Mouse (Mus musculus) heart, embryonic 14.5 days (tissue): ENCODE data around the gene Erf. TPM values are rescaled to one million over a fixed set of nuclear protein-coding genes. Genes with fewer than 3 reads are reported as not detected.
A peak's percentile ranks its signal among the peaks of the same experiment; 100 is the strongest.

Source experiments
- ATAC-seq: fragments of 200-750 bp; cut with Nextera tagmentation; 2 replicates; pipeline ENCODE4 v1.8.0; 2017; ENCODE audit warnings: low read depth, moderate TSS enrichment; ENCODE audit not compliant: insufficient number of reproducible peaks, insufficient read depth, low FRiP score
- H3K27ac ChIP-seq, 2 experiments: fragments of 200-500 bp in 1 of 2; fragments of 300-500 bp in 1 of 2; sonication (generic) in 1 of 2; replicated peaks in 1 of 2; 2 replicates each; pipeline ENCODE4 v1.5.1; 2012 to 2014; ENCODE audit warnings: low read depth in 2 of 2, low read length in 2 of 2, control low read depth in 1 of 2, mild to moderate bottlenecking in 1 of 2, mixed read lengths in 1 of 2; ENCODE audit not compliant: control insufficient read depth in 1 of 2, insufficient read depth in 1 of 2
- H3K27me3 ChIP-seq: fragments of 300-500 bp; sonication (generic); 2 replicates; pipeline ENCODE4 v1.6.1; 2014; ENCODE audit warnings: mild to moderate bottlenecking, low read length, control low read depth; ENCODE audit not compliant: control insufficient read depth, insufficient read depth
- H3K36me3 ChIP-seq: fragments of 300-500 bp; sonication (generic); 2 replicates; pipeline ENCODE4 v1.6.1; 2014; ENCODE audit warnings: mild to moderate bottlenecking, control low read depth, low read length, mixed read lengths; ENCODE audit not compliant: control insufficient read depth, insufficient read depth
- H3K4me1 ChIP-seq, 2 experiments: fragments of 200-500 bp in 1 of 2; fragments of 300-500 bp in 1 of 2; sonication (generic) in 1 of 2; 2 replicates each; pipeline ENCODE4 v1.6.1; 2012 to 2014; ENCODE audit warnings: low read length in 2 of 2, control low read depth in 1 of 2, mixed read lengths in 1 of 2; ENCODE audit not compliant: control insufficient read depth in 2 of 2, insufficient read depth in 2 of 2
- H3K4me2 ChIP-seq: fragments of 300-500 bp; sonication (generic); 2 replicates; pipeline ENCODE4 v1.6.1; 2014; ENCODE audit warnings: mild to moderate bottlenecking, low read length
- H3K4me3 ChIP-seq, 2 experiments: fragments of 200-500 bp in 1 of 2; fragments of 300-500 bp in 1 of 2; sonication (generic) in 1 of 2; 2 replicates each; pipeline ENCODE4 v1.5.1; 2012 to 2014; ENCODE audit warnings: low read length in 2 of 2, mild to moderate bottlenecking in 2 of 2, control low read depth in 1 of 2, low read depth in 1 of 2, moderate library complexity in 1 of 2; ENCODE audit not compliant: control insufficient read depth in 1 of 2, insufficient read depth in 1 of 2
- H3K9ac ChIP-seq: fragments of 300-500 bp; sonication (generic); 2 replicates; pipeline ENCODE4 v1.6.1; 2014; ENCODE audit warnings: mild to moderate bottlenecking, low read length
- H3K9me3 ChIP-seq: fragments of 300-500 bp; sonication (generic); 2 replicates; pipeline ENCODE4 v1.6.1; 2016; ENCODE audit warnings: low read length, control low read depth; ENCODE audit not compliant: control insufficient read depth
- WGBS: fragments of 180-500 bp; shearing (Covaris S2); extraction: QIAGEN DNeasy Blood & Tissue Kit; methylation state at CpG from one replicate; pipeline ENCODE4 v1.1.7; 2014; 5-methylcytosine and 5-hydroxymethylcytosine counted together
- polyA plus RNA-seq: library from polyadenylated mRNA; unstranded; fragments of >200 nt; fragmentation: Nextera tagmentation; extraction: Ambion mirVana; gene quantifications from 2 replicates; pipeline ENCODE4 v1.2.1, GENCODE M21; 2014

The Erf gene
- polyA plus RNA-seq, 1 experiment from 2014 or later, result 17.4 TPM

DNA sequence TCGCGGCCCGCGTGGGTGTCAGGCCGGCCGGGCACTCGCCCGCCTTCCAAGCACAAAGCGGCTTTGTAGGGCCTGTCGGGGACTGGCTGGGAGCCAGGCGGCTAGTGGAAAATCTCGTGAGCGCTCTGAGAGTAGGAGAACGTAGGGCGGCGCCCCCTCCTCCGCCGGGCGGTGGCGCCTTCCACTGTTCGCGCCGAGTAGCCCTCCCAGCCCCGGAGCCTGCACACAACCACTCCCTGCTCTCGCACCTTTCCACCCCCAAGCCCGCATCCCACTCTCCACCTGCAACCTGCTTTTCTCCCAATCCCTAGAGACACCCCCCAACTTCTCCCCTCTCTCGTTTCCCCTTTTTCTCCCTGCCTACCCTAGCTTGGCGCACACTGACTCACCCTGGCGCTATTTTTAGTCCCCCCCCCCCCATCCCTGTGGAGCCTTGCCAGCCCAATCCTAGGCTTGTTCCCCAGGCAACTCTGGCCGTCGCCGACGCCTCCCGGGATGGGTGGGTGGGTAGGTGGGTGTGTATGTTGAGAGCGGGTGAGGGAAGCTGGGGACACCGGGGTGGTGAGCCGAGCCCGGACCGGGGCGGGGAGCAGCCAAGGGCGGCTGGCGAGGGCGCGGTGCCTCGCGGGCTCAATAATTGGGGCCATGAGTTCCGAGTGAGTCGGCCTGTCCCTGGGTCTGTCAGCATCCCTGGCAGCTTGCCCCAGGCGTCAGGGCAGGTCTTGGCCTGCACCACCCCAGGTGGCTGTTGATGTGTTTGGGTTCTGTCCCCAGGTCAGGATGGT is 28.7 kb upstream of the Erf start:
- Histone ChIP-seq H3K4me1 (peaks cover 46 to 66% of the 10 kb centered on the region in 2 experiments), H3K27ac (peak overlapping the region; percentile 99), H3K36me3 (peaks cover 7% of the 10 kb centered on the region), H3K4me3 (peak overlapping the region; percentile 72 to 84), H3K9me3 (no peaks in the 10 kb centered on the region), H3K9ac (peak overlapping the region; percentile 80), H3K27me3 (no peaks in the 10 kb centered on the region), H3K4me2 (peak overlapping the region; percentile 90)
- under 1% methylated on average over 47 of the region's 49 CpGs for WGBS
- ATAC-seq, result peak; percentile 33

GRCm38 (mm10) chr7:25278341-25279075 is 27.9 kb upstream of the Erf start:
- Histone ChIP-seq H3K4me2 (peak overlapping the region; percentile 90), H3K4me1 (peaks cover 43 to 66% of the 10 kb centered on the region in 2 experiments)
- 1% methylated on average over 51 of the region's 60 CpGs for WGBS

DNA sequence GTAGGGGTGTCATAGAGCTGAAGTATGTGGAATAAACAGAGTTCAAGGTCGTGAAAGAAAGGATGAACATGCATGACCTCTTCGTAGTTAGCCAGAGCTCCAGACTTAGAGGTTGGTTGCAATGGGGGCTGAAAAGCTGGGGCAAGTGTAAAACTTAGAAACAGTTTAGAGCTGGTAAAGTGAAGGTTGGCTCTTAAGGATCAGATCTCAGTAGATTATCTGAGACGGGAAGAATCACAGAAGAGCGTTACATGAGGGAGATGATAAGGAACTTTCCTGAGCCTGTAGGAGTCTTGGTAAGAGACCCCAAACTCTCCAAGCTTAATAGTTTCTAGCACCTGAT is 27.4 kb upstream of the Erf start:
- ATAC-seq, result no peak
- 8% methylated on average over 4 of the region's 4 CpGs for WGBS
- Histone ChIP-seq H3K4me2 (peak overlapping the region; percentile 90), H3K36me3 (peaks cover 20% of the 10 kb centered on the region), H3K27ac (peak overlapping the region; percentile 82 to 99), H3K27me3 (no peaks in the 10 kb centered on the region), H3K9ac (peak overlapping the region; percentile 80), H3K4me3 (peak overlapping the region; percentile 20 to 84; a peak in 3 of 4 replicates), H3K9me3 (no peaks in the 10 kb centered on the region), H3K4me1 (peaks cover 43 to 62% of the 10 kb centered on the region in 2 experiments)

More at GRCm38 (mm10) chr7:25278341-25279075, 27.9 kb upstream of the Erf start:
- Histone ChIP-seq H3K9me3 (no peaks in the 10 kb centered on the region), H3K9ac (peak overlapping the region; percentile 80), H3K4me3 (peak overlapping the region; percentile 72 to 84), H3K27me3 (no peaks in the 10 kb centered on the region), H3K36me3 (peaks cover 15% of the 10 kb centered on the region), H3K27ac (peak overlapping the region; percentile 99)
- peak; percentile 34 for ATAC-seq

DNA sequence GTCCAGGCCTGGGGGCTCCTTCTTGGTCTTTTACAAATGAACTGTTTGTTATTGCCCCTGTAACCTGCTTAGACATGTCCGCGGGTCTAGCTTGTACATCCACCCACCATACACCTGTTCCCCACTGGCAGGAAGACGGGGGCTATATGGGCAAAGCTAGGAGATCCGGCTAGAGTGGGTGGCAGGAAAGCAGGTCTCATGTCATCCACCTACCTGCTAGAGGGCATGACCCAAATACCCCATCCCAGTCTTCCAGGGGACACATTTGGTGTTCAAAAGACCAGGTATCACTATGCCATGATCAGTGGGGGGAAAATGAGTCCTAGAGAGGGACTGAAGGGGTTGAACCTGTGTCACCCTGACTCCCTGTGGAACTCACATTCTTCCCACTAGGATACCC is 26.8 kb upstream of the Erf start:
- peak overlapping the region; percentile 90 for H3K4me2 ChIP-seq
- peaks cover 43 to 62% of the 10 kb centered on the region in 2 experiments for H3K4me1 ChIP-seq
- H3K9me3 ChIP-seq, result no peaks in the 10 kb centered on the region
- H3K27me3 ChIP-seq, result no peaks in the 10 kb centered on the region
- peak overlapping the region; percentile 80 for H3K9ac ChIP-seq
- peak overlapping the region; percentile 82 to 99 for H3K27ac ChIP-seq
- WGBS, result 83% methylated on average over 4 of the region's 4 CpGs
- ATAC-seq, result no peak
- H3K4me3 ChIP-seq, result peak overlapping the region; percentile 20 to 84; a peak in 2 of 4 replicates
- H3K36me3 ChIP-seq, result peaks cover 26% of the 10 kb centered on the region

- H3K9me3 ChIP-seq, result no peaks in the 10 kb centered on the region
- H3K36me3 ChIP-seq, result peaks cover 40% of the 10 kb centered on the region
- peaks cover 34 to 53% of the 10 kb centered on the region in 2 experiments for H3K4me1 ChIP-seq
- peak overlapping the region; percentile 59 for H3K9ac ChIP-seq
- ATAC-seq, result no peak
- peak overlapping the region; percentile 42 for H3K4me2 ChIP-seq
- no peak overlapping the region for H3K4me3 ChIP-seq
- H3K27ac ChIP-seq, result peak overlapping the region; percentile 48 to 99
- no peaks in the 10 kb centered on the region for H3K27me3 ChIP-seq
- WGBS, result 31% methylated on average over 9 of the region's 9 CpGs
These were observed 25.2 kb upstream of the Erf start for GRCm38 (mm10) chr7:25275555-25276298.

GRCm38 (mm10) chr7:25274996-25275395 is 24.4 kb upstream of the Erf start:
- H3K4me2 ChIP-seq, result no peak overlapping the region
- peaks cover 28 to 47% of the 10 kb centered on the region in 2 experiments for H3K4me1 ChIP-seq
- 88% methylated on average over 3 of the region's 3 CpGs for WGBS
- H3K9me3 ChIP-seq, result no peaks in the 10 kb centered on the region
- peak overlapping the region; percentile 48 for H3K9ac ChIP-seq
- H3K27me3 ChIP-seq, result no peaks in the 10 kb centered on the region
- H3K27ac ChIP-seq, result peak overlapping the region in 1 of 2 experiments; percentile 99; a peak in 1 of 4 replicates
- H3K36me3 ChIP-seq, result peaks cover 40% of the 10 kb centered on the region
- H3K4me3 ChIP-seq, result no peak overlapping the region
- ATAC-seq, result no peak

GRCm38 (mm10) chr7:25274571-25274970 is 24.0 kb upstream of the Erf start:
- ATAC-seq, result no peak
- peak overlapping the region; percentile 48 for H3K9ac ChIP-seq
- 62% methylated on average over 5 of the region's 5 CpGs for WGBS
- H3K27me3 ChIP-seq, result no peaks in the 10 kb centered on the region
- peaks cover 40% of the 10 kb centered on the region for H3K36me3 ChIP-seq
- H3K9me3 ChIP-seq, result no peaks in the 10 kb centered on the region
- H3K4me1 ChIP-seq, result peaks cover 27 to 47% of the 10 kb centered on the region in 2 experiments
- H3K27ac ChIP-seq, result no peak overlapping the region
- no peak overlapping the region for H3K4me3 ChIP-seq
- H3K4me2 ChIP-seq, result no peak overlapping the region
